Mouse (Mus musculus) gastrocnemius, postnatal 10 days (tissue): ENCODE data around the gene Rab43. TPM values are rescaled to one million over a fixed set of nuclear protein-coding genes. Genes with fewer than 3 reads are reported as not detected.

Source experiments
- DNase-seq: peaks from one replicate; pipeline ENCODE4 v3.0.0; 2021; ENCODE audit warnings: mixed read lengths
- total RNA-seq, 2 experiments: library from RNA; stranded (reverse); gene quantifications; 2 replicates each; pipeline ENCODE4 v1.2.3; 2021

Rab43 gene
- total RNA-seq, 2 experiments from 2014 or later: 10.1 to 14.9 TPM

- no peak for DNase-seq
Measured at GRCm38 (mm10) chr6:87750184-87750910, 61.6 kb downstream of the Rab43 start.

DNA sequence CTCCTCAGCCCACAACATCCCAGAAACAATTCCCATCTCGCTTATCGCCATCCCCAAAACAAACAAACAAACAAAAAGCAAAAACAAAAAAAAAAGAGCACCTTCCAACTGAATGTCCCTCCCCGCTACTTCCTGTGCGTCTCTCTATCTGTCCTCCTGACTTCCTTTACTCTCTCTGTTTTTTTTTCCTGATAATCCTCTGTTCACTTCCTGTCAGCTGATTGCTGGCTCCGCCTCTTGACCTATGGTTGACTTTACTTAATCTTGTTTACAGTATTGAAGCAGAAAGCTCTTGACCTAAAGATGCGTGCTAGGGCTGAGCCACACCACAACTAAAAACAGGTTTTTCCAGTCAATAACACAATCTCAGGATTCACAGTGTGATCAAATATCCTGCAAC lies 63.4 kb downstream of the Rab43 start:
- DNase-seq: no peak

GRCm38 (mm10) chr6:87748078-87748477 lies 63.9 kb downstream of the Rab43 start:
- DNase-seq: no peak

- DNase-seq: peak; percentile 54
Measured at GRCm38 (mm10) chr6:87746849-87747248, 65.1 kb downstream of the Rab43 start.

GRCm38 (mm10) chr6:87746059-87746458 lies 65.9 kb downstream of the Rab43 start:
- DNase-seq: no peak

GRCm38 (mm10) chr6:87745301-87745700 lies 66.7 kb downstream of the Rab43 start:
- no peak for DNase-seq

GRCm38 (mm10) chr6:87744632-87745031 lies 67.3 kb downstream of the Rab43 start:
- DNase-seq: no peak

- no peak for DNase-seq
Measured at GRCm38 (mm10) chr6:87743281-87743680, 68.7 kb downstream of the Rab43 start.

GRCm38 (mm10) chr6:87742804-87743203 lies 69.2 kb downstream of the Rab43 start:
- DNase-seq: peak; percentile 33

DNA sequence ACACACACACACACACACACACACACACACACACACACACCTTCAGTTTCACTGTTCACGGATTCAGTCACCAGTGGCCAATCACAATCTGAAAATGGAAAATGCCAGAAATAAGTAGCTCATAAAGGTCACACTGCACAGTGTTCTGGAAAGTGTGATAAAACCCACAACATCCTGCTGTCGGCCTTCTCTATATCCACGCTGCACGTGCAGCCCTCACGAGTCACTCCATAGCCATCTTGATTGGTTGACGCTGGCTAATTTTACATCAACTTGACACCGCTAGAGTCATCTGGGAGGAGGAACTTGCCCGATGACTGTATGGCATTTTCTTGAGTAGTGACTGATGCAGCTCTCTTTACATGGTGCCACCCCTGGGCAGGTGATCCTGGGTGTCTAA lies 70.0 kb downstream of the Rab43 start:
- DNase-seq: no peak

DNA sequence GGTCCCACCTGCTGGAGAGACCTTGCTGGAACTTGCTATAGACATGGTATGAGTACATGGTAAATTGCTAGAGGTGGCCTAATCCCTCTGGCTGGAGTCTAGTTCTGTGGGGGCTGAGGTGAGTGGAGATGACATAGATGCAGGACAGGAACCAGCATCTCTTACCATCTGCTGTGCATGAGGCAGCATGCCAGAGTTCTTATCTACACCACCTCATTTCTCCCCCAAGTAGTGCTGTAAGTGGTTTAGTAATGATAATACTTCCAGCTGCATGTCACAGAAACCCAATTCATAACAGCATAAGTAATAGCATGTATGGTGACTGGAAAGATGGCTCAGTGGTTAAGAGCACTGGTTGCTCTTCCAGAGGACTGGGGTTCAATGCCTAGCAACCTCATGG lies 71.5 kb downstream of the Rab43 start:
- no peak for DNase-seq

GRCm38 (mm10) chr6:87739898-87740297 lies 72.1 kb downstream of the Rab43 start:
- DNase-seq: no peak

Other genes starting within 250 kb of the Rab43 start
- 1 to 10 TPM; 3.1 to 3.5 TPM for gene Prokr1, start 221.4 kb downstream of the Rab43 start, total RNA-seq
- gene Aplf, start 140.0 kb downstream of the Rab43 start, total RNA-seq: 1 to 10 TPM; 3.2 to 3.9 TPM
- gene Efcc1, start 81.3 kb downstream of the Rab43 start, total RNA-seq: 1 to 10 TPM; 1.9 to 2.7 TPM
- not detected for gene Gp9, start 34.1 kb downstream of the Rab43 start, total RNA-seq
- 1 to 10 TPM; 1.7 to 2.5 TPM for gene Gm45140, start 23.6 kb upstream of the Rab43 start, total RNA-seq
- 10 to 100 TPM; 22.0 to 26.9 TPM for gene Isy1, start 26.6 kb upstream of the Rab43 start, total RNA-seq
- gene Cnbp, start 38.9 kb upstream of the Rab43 start, total RNA-seq: 100 to 1,000 TPM; 444 to 488 TPM
- gene Copg1, start 75.7 kb upstream of the Rab43 start, total RNA-seq: 10 to 100 TPM; 51.6 to 63.7 TPM
- 10 to 100 TPM in 1 of 2 experiments, 1 to 10 TPM in 1; 8.1 to 11.7 TPM for gene Hmces, start 101.8 kb upstream of the Rab43 start, total RNA-seq
- gene H1fx, start 169.5 kb upstream of the Rab43 start, total RNA-seq: 10 to 100 TPM; 14.7 to 15.7 TPM
- gene Rab7, start 233.1 kb upstream of the Rab43 start, total RNA-seq: 100 to 1,000 TPM; 186 to 187 TPM